Mouse (Mus musculus) left cerebral cortex, postnatal 14 days (tissue): ENCODE measurements around the gene Sh3pxd2a. TPM values are rescaled to one million over a fixed set of nuclear protein-coding genes. Genes with fewer than 3 reads are reported as not detected.

Source experiments
- DNase-seq, 2 experiments: peaks; one replicate each; pipeline ENCODE4 v3.0.0; 2021 to 2022; ENCODE audit warnings: low spot score in 2 of 2, mixed read lengths in 1 of 2
- intact Hi-C: fragments of 180-260 bp; cut with DNase I; formaldehyde crosslinking; loops from one replicate; pipeline ENCODE4 v1.15.1; 2025
- total RNA-seq, 2 experiments: library from RNA; stranded (reverse); gene quantifications; 2 replicates each; pipeline ENCODE4 v1.2.3; 2021

The Sh3pxd2a gene
- total RNA-seq, 2 experiments from 2014 or later = 30.9 TPM

DNA sequence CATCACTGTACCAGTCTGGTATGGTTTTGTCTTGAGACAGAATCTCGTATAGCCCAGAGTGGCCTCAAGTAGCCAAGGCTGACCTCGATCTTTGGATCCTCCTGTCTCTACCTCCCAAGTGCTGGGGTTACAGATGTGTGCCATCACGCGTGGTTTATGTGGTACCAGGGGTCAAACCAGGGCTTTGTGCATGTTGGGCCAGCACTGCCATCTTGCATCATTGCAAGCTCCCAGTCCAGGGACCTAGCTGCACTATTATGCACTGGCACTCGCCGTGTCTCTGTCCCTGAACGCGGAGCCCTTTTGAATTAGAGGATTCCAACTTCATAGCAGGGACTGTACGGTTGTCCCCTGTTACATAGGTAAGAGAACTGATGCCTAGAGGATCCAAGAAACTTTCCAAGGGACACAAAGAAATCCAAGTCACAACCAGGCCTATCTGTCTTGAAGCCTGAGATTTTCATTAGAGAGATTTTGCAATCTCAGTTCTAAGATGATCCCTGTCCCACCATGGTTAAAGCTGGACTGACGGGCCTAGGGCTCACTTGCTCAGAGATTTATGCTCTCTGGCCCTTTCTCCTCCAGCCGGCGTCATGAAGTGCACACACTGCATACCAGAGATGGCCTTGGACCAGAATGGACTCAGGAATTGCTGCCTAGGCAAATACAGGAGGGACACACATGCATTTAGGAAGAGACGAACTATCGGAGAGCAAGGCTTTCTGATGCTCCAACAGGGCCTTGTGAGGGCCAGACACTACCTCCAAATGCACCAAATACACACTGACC is 157.9 kb downstream of the Sh3pxd2a start:
- no peak for DNase-seq
- intact Hi-C loops = no loop called here

- intact Hi-C loops = no loop called here
- no peak for DNase-seq
Observed at GRCm38 (mm10) chr19:47305401-47305800, 158.8 kb downstream of the Sh3pxd2a start.

DNA sequence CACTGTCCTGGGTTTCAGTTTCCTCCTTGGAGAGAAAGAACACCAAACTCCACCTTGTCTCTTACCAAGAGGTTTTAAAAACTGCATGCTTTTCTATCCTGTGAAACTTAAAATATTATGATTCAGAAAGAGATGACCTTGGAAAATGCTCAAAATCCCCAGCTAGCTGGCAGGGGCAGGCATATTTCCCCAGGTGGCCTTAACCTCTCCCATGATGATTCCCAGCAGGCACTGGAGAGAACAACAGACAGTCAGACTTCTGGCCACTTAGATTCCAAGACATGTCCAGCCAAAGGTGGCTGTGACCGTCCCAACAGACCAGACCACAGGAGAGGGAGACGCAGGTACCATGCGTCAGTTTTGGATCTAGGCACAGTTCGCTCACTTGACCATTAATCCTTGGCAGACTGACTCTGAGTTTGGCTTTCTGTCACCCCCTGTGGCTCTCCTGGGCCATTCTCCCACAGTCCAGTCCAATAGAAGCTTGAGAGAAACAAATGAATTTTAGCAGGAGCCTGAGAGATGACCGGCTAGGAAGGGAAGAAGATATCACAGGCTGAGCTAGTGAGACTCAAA is 159.9 kb downstream of the Sh3pxd2a start:
- no peak for DNase-seq
- intact Hi-C loops = no loop called here

GRCm38 (mm10) chr19:47303128-47303527 is 161.1 kb downstream of the Sh3pxd2a start:
- intact Hi-C loops = no loop called here
- no peak for DNase-seq

- no peak for DNase-seq
- intact Hi-C loops = no loop called here
Observed at GRCm38 (mm10) chr19:47302191-47302852, 161.9 kb downstream of the Sh3pxd2a start.

DNA sequence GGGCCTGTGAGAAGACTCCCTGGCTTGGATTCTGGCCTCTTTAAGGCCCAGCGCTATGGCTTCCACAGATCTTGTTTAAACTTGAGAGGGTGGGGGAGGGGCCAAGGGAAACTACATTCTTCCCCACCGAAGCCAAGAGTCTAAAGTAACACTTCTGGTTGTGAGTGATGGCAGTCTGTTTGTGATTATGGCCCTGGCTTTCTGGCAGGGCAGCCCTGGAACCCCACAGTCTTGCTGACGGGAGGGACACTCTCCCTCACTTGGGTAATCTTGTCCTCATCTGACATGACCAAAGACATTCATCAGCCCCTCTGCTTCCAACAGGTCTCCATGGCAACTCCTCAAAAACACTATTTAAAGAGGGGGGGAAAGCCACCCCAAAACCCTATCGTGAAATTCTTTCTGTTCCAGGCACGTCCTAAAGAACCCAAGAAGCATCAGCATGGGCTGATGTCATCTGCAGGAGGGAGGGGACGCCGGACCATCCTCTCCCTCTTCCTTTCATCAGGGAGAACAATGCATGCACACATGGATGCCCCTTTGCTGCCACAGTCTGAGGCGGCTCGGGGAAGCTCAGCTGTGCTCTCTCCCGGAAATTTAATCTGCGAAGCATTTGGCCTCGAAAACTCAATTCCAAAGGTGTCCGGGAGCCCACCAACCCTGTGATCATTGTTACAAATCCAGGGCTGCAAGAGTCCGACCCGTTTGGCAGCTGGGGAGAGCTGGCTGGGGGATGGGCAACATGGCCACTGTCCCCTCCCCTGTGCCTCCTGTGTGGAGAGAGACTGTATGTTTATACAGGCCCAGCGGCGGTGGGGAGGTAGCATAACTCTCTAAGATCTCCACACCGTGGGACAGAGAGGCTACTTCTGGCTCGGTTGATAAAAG is 162.7 kb downstream of the Sh3pxd2a start:
- intact Hi-C loops = no loop called here
- DNase-seq = no peak

GRCm38 (mm10) chr19:47298100-47298499 is 166.1 kb downstream of the Sh3pxd2a start:
- DNase-seq = no peak
- intact Hi-C loops = no loop called here

DNA sequence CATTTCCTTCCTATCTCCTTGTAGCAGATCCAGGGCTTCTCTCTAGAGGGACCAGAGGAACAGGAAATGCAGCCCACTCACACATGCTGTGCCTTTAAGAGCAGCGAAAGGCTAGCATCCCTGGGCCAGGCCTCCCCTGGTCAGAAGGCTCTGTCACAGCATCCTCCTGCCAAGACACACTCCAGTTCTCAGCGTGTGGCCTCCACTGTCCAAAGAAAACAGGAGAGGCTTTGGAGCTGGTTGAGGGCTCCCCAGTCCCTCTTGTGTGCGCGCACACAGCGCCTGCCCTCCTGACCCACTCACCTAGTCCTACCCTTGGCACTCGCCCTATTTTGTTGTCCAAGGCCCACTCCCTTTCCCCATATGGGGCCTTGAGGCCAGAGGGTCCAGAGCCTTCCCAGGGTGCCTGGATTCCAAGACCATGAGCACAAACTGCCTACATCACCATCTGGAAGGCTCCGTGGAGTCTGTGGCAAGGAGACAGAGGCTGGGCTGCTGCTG is 171.7 kb downstream of the Sh3pxd2a start:
- DNase-seq = no peak
- intact Hi-C loops = no loop called here

- intact Hi-C loops = no loop called here
- no peak for DNase-seq
Observed at GRCm38 (mm10) chr19:47291307-47292080, 172.7 kb downstream of the Sh3pxd2a start.

- no peak for DNase-seq
- intact Hi-C loops = no loop called here
Observed at GRCm38 (mm10) chr19:47286886-47287450, 177.2 kb downstream of the Sh3pxd2a start.

DNA sequence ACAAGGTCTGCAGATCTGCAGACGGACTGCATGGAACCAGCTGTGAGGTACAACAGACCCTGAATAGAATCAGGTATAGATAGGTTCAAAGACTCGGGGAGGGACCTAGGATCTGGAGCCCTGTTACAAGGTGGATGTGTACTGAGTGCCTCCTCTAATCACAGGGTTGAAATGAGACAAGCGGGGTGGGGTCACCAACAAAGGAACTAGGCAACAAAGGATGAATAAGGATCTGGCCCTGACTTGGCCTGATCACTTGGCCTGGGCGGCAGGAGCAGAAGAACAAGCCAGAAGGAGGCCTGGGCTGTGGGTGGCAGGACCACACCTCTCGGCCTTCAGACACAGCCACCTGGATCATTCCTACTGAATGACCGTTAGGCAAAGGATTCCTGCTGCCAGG is 178.6 kb downstream of the Sh3pxd2a start:
- DNase-seq = no peak
- intact Hi-C loops = no loop called here

DNA sequence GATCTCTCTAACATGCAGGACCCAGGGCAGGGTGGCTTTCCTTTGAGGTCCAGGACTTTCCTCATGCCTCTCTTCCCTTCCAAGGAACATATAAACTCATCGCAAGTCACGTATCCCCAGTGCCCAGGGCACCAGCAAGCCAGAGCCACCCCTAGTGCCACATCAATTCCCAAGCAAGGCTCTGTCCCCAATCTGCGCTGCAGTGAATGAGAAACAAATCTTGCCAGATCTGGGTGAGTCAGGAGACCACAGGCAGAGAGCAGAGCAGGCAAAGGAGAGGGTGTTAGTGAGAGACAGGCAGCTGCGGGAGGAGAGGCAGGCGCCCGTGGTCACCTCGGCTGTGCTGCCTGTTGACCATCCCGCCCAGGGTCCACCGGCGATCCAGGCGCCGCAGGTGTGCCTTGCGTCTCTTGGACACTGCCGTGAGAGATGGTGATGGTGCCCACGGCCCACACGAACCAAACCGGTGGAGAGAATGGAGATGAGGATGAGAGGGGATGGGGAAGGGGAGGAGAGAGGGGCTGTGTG is 181.4 kb downstream of the Sh3pxd2a start:
- intact Hi-C loops = no loop called here
- DNase-seq = no peak

DNA sequence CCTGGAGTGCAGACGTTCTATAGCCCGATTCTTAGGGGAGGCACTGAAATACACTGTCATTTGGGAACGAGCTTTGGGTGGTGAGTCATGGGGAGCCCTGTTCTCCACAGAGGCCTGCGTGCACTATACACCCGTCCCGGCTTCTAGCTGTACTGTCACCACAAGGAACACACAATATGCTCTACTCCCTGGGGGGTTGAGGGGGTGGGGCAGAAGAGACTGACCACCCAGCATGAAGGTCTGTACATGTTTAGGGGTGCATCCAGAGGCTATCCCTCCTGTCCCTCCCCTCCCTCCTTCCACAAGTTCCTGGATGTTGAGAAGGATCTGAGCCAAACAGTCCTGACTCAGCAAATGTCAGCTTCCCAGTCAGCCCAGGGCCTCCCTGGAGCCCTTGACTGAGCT is 182.1 kb downstream of the Sh3pxd2a start:
- no peak for DNase-seq
- intact Hi-C loops = no loop called here

DNA sequence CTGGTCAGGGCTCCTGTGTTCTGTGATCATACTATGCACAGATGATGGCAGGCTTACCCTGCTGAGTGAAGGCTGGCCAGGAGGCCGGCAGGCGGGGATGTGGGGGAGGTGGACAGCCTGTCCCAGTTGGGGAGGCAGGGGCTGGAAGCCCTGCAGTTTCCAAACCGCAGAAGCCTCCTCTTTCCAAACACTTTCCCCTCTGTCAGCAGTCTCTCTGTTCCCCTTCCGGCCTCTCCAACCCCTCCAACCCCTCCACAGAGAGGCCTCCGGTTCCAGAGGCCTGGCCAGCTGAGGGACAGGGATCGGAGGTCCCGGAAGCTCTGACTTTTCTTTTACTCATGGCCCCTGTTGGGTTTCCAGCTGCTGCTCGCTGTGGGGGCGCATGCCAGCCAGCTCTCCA is 183.3 kb downstream of the Sh3pxd2a start:
- intact Hi-C loops = no loop called here
- DNase-seq = no peak

GRCm38 (mm10) chr19:47279788-47280532 is 184.2 kb downstream of the Sh3pxd2a start:
- intact Hi-C loops = loop anchor here (10.0 kb wide), 1 partner anchor 215 kb away; no protein-coding TSS in a partner anchor
- DNase-seq = peak; percentile 83 to 91

- DNase-seq = no peak
- intact Hi-C loops = loop anchor here (10.0 kb wide), 1 partner anchor 215 kb away; no protein-coding TSS in a partner anchor
Observed at GRCm38 (mm10) chr19:47279372-47279771, 184.8 kb downstream of the Sh3pxd2a start.

GRCm38 (mm10) chr19:47276730-47277129 is 187.5 kb downstream of the Sh3pxd2a start:
- intact Hi-C loops = loop anchor here (10.0 kb wide), 1 partner anchor 218 kb away; no protein-coding TSS in a partner anchor
- DNase-seq = peak; percentile 74 to 80
